Mouse (Mus musculus) left cerebral cortex, postnatal 25 days (tissue): Measurements from ENCODE around the gene Acly. TPM values are rescaled to one million over a fixed set of nuclear protein-coding genes. Genes with fewer than 3 reads are reported as not detected.

Experiments used
- DNase-seq, 2 experiments: peaks; one replicate each; pipeline ENCODE4 v3.0.0; 2022; ENCODE audit warnings: low spot score in 2 of 2, mixed read lengths in 1 of 2
- intact Hi-C: fragments of 180-260 bp; cut with DNase I; formaldehyde crosslinking; loops from one replicate; pipeline ENCODE4 v1.15.1; 2025
- total RNA-seq, 2 experiments: library from RNA; stranded (reverse); gene quantifications; 2 replicates each; pipeline ENCODE4 v1.2.3; 2021

Acly gene
- 100 to 1,000 TPM; 114 to 124 TPM for total RNA-seq

DNA sequence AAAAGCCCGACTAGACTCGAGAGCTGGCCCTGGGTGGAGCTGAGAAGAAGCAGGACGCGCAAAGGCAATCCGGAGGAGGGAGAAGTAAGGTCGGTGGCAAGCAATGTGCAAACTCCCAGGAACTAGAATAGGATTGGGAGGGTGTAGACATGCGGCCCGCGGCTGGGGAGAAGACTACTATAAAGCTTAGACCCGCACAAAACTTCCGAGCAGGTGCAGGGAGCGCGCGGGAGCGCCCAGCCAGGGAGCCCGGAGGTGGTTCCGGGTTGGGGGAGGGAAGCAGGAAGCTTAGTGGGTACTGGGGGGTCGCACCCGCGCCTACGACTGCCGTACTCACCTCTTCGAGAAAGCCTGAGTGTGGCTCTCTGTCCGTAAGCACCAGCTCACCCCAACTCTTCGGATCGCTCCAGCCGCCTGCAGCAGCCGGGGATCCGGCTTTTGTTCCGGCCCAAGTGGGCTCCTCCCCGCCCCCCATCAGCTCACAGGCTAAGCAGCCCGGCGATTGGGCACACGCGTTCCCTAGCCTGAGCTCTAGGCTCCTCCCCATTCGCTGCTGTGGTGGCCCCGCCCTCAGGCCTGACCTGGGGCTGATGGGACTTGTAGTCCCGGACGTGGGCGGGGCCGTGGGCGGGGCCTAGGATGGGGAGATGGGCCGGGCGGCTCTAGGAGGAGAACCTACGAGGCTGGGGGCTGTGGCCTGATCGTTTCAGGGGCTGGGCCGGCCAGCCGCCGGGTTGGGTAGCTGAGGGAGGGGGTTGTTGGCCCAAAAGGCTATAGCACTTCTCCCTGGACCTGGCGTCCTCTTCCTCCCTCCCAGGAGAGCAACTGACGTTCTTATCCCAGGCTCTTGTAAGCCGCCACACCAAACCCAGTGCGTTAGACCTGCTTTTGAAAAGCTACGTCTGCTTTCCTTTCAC is at the start of gene Acly:
Gene Acly (minus strand): TSS at position 543 of the 917 bp plus-strand sequence.
- intact Hi-C loops = no loop called here
- DNase-seq = peak; percentile 97 to 99

DNA sequence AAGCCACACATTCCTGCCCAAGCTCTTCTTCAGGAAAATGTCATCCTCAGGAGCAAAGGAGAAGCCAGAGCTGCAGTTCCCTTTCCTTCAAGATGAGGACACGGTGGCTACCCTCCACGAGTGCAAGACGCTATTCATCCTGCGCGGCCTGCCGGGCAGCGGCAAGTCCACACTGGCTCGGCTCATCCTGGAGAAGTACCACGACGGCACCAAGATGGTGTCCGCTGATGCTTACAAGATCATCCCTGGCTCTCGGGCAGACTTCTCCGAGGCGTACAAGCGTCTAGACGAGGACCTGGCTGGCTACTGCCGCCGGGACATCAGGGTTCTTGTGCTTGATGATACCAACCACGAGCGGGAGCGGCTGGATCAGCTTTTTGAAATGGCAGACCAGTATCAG is 48.5 kb upstream of the Acly start:
- intact Hi-C loops = no loop called here
- no peak for DNase-seq

DNA sequence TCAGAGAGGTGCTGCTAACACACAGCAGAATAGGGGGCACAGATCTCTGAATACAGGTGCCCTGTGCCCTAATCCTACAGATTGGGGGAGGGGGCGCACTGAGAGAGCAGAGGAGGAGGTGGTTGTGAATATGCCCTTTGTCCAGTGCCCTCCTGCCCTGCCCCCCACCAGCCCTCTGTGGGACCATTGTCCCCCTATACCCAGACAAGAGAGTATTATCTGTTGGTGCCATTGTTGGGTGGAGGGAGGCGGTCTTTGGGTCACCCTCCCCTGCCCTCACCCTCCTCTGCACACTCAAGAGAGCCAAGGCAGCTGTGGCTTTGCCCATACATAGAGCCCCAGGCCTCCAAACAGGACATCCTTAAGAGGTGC is 47.7 kb upstream of the Acly start:
- peak in 1 of 2 experiments; percentile 58 for DNase-seq
- intact Hi-C loops = no loop called here

DNA sequence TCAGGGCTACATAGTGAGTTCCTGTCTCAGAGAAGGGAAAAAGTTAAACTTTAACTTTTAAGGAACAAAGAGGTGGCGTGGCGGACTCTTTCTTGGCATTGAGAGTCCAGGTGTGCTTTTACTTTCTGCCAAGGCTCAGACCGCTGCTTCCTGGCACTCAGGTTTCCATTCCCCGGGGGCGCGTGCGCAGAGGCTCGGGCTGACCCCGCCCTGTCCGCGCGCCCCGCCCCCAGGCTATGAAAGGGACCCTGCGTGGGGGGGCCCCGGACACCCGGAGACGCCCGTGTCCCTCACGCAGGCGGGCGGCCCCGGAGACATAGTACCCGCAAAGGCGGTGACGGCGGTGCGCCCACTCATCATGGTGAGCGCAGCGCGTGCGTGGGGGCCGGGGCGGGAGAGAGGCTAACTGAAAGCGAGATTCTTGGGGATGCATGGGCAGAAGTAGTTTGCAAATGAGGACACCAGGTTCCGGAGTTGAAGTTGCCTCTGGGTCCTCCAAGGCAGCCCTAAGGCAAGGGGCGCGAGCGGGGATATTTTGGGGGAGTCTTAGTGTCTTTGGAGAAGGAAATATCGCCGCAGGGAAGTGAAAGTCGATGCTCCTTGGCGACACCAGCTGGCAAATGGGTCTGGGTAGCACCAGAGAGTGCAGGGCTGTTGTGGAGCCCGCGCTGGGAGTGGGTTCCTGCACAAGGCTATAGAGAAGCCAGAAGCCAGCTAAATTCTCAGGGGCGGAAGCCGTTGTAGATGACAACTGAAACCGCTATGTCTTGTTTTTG is 47.1 kb upstream of the Acly start, which contains the start of gene Cnp:
Gene Cnp (plus strand): TSS at position 197 of the 776 bp plus-strand sequence.
- intact Hi-C loops = loop anchor here (5.0 kb wide), 1 partner anchor 382 kb away; no protein-coding TSS in a partner anchor

DNA sequence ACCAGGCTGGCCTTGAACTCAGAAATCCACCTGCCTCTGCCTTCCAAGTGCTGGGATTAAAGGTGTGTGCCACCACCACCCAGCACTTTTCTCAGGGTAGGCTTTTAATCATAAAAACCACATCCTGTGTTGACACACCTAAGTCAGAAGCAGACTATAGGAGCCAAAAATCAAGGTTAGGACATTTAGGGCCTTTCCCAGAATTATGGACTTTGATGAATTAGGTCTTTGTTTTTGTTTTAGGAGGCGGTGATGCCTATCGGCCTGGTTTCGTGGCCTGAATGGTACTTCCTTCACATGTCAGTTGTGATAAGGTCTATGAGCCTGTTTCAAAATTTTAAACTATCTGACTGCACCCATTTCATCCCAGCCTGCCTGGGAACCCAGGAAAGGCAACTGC is 46.4 kb upstream of the Acly start:
- intact Hi-C loops = loop anchor here (5.0 kb wide), 1 partner anchor 383 kb away; no protein-coding TSS in a partner anchor
- DNase-seq = no peak

More for the DNA sequence above, 47.1 kb upstream of the Acly start, which contains the start of gene Cnp:
- DNase-seq = peak; percentile 61 to 69

DNA sequence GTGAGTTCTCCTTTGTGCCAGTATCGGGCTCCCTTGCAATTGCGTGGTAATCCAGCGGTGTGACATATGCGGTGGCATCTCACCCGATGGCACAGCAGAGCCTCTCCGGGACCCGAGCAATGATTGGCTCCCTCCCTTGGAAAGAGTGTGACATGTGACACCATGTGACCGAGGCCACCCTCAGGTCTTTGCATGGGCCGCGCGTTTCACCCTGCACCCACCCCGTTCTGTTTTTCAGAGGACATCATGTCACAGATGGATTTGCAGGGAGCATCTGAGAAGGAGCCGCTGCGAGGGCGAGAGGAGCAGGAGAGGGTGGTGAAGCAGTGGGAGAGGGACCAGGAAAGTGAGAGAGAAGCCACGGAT is 43.4 kb upstream of the Acly start:
- intact Hi-C loops = loop anchor here (2.0 to 5.0 kb wide), 6 partner anchors 40 to 386 kb away; partner anchors contain the start of gene Nkiras2
- peak; percentile 42 to 55 for DNase-seq

DNA sequence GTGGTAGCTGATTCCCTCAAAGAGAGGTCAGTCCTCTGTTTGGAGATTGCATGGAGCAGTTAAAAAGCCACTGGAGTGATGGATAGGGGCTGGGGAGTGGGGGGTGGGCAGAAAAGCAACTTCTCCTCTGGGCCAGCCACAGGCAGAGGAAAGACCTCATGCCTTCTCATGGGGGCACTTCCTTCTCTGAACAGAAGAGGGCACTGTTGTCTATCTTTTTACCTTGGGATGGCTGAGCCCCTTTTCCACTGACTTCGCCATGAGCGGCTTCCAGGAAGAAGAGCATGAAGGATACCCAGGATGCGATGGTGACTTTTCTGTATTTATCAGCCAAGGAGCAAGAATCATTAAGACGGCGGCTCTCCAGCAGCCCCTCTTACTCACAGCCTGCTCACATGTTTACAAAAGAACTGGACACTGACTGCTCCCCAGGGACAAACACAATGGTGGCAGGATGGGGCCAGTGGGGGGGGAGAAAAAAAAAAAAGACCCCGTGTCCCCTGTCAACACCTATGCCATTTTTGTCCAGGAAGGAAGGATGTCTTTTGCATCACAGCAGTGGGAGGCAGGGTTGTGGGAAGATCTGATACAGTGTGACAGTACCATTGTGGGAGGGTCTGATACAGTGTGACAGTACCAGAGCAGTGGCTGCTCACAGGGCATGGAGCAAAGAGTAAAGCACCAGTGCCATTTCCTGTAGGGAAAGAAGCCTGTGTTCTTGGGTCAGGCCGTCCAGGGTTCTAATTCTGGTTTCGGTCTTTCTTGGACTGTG is 42.8 kb upstream of the Acly start:
- intact Hi-C loops = loop anchor here (2.0 to 5.0 kb wide), 6 partner anchors 40 to 387 kb away; partner anchors contain the start of gene Nkiras2
- peak; percentile 80 to 86 for DNase-seq

DNA sequence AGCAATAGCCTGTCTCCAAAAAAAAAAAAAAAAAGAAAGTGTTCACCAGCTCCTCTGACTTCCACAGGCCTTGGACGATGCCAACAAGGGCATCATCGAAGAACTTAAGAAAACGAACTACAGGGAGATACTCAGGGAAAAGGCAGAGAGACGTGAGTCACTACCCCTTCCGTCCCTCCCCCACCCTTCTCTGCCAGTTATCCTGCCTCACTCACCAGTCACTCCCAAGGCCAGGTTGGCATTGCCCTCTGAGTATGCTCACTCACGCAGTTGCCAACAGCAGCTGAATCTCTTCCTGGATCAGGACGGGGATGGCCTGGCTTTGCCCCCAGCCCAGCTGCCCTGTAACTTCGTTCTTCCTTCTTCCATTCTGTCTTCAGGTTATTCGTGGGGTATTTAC is 42.0 kb upstream of the Acly start:
- intact Hi-C loops = loop anchor here (2.0 to 5.0 kb wide), 6 partner anchors 41 to 388 kb away; partner anchors contain the start of gene Nkiras2
- DNase-seq = no peak

DNA sequence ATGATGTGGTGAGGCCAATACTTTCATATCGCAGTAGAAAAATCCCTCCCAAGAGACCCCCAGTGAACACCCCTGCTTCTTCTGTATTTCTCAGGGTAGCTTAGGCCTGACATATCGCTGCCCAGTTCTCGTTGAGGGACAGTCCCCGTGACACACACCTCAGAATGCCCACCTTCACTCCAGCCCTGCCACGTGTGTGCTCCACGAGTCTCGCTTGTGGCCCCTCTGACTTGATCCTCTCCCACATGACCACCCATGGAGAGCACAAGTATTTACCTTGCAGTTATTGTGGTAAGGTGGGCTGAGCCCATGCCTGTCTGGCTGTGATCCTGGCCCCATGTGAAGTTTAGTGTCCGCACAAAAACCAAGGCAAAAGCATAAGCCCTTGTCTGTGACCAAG is 40.9 kb upstream of the Acly start:
- DNase-seq = no peak

DNA sequence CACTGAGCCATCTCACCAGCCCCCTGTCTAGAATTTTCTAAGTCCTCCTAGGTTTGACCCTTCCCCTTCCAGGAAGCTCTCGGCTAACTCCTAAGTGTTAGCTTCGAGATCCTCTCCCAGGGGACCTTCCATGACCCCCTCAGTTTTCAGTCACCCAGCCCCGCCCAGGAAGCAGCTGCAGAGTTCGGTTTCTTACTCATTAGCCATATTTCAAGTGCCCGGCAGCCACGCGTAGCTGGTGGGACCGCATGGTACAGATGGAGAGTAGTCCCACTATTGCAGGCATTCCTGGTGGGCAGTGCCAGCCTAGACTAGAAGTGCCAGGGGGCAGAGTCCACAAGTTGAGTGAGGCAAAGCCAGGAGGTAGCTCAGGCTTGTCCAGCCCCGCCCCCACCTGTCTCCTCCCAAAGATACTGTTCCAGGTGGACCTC is 40.0 kb upstream of the Acly start:
- no peak for DNase-seq
- intact Hi-C loops = no loop called here

More for the DNA sequence above, 40.9 kb upstream of the Acly start:
- intact Hi-C loops = no loop called here

DNA sequence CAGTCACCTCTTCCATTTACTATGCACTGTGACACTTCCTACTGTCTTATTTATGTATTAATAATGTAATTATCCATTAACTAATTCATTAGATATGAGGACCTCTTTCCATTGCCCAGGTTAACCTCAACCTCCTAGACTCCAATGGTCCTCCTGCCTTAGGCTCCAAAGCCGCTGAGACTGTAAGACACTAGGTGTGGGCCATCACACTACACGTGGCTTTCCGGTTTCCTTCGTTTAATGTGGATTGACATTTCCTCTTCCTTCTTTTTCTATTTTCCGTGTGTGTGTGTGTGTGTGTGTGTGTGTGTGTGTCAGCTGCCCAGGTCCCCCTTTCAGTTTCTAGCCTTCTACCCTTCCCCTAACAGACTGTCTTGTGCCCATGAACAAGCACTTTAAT is 39.4 kb upstream of the Acly start:
- DNase-seq = no peak
- intact Hi-C loops = no loop called here

DNA sequence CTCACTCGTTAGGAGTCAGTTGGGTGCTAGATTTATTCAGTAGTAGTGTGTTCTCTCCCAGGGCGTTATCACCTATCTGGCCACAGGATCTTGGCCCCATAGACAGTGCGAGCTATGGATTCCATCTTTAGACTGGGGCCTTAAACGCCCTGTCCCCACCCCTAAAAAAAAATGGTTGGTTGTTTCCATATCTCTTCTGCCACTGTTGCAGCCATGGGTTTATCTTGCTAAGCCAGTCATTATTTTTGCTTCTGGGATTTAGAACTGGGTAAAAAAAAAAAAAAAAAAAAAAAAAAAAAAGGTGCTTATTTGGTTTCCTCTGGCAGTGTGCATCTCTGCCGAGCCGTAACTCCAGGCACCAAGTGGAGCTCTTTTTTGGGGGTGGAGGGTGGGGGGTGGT is 36.9 kb upstream of the Acly start:
- intact Hi-C loops = no loop called here
- no peak for DNase-seq

DNA sequence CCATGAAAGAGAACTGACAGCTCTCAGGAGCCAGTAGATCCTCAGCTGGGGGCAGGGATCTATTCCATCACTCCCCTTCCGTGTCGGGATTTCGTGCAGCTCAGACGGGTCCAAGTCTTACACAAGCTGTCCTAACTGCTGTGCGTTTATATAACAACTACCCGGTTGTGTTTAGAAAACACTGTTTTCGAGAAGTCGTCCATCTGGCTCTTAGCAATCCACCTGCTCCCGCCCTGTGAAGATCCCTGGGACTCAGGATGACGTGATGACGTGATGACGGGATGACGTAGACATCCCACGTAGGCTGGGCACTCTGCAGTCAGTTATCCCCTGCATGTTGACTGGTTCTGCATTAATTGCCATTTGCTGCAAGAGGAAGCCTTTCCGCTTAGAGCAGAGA is 36.5 kb upstream of the Acly start:
- intact Hi-C loops = no loop called here
- peak; percentile 73 to 93 for DNase-seq

DNA sequence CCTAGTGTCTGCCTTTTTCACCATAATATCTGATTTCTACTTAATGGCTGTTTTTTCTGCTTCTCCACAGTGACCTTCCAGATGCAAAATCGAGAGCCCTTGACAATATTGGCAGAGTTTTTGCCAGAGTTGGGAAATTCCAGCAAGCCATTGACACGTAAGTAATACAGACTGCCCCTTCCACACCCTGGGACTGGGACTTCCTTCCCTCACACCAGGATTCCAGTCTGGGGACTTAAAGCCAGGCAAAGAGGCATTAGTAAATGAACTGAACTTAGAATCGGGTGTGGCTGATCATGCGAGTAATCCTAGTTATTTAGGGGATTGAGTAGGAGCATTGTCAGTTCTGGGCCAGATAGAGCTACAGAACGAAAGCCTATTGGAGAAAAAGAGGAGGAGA is 33.9 kb upstream of the Acly start:
- intact Hi-C loops = no loop called here
- DNase-seq = no peak

DNA sequence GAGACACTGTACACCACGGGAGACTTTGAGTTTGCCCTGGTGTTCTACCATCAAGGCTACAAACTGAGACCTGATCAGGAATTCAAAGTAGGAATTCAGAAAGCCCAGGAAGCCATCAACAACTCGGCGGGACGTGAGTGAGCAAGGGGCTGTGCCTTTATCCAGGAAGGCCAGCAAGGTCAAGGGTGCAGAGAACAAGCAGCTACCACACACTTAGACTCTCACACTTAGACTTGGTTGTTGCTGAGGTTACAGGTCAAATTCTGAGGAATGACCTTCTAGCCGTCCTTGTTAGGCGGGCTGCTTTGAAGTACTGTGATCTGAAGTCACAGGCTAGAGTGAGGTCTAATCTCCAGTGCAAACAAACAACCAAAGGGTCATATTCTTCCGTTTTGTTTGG is 31.7 kb upstream of the Acly start:
- intact Hi-C loops = loop anchor here (5.0 kb wide), 1 partner anchor 202 kb away; the partner anchor contains the start of gene Hap1
- DNase-seq = no peak

DNA sequence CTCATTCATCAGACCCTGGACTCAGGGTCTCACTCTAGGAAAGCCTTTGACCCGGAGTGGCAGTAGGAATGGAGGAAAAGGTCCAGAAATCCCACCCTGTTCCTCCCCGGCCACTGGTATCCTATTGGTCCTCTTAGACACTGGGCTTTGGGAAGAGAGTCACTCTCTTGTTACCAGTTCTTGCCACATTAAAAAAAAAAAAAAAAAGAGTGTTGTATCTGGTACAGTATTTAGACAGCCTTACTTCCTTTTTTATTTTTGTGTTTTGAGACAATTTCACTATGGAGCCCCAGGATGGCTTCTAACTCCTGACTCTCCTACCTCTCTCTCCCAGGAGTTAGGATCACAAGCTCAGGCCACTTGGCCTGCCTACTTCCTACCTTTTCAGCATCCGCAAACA is 29.8 kb upstream of the Acly start:
- intact Hi-C loops = loop anchor here (5.0 kb wide), 1 partner anchor 200 kb away; the partner anchor contains the start of gene Hap1
- no peak for DNase-seq

DNA sequence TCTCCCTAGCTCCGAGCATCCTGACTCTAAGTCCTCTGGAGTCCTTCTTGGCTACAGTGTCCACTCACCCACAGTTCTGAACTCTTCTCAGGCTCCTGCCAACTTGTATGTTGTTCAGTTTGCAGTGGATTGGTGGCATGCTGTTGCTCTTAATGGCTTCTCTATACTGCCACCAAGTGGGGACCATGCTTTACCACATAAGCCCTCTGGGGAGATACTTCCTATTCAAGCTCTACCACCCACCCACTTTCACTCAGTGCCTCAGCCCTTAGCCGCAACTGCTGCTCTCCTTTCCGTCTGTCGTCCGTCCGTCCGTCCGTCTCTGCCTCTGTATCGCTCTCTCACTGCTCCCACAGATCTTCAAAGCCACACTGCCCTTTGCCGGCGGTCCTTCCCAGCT is 27.8 kb upstream of the Acly start:
- intact Hi-C loops = loop anchor here (2.0 to 5.0 kb wide), 2 partner anchors 43 to 198 kb away; partner anchors contain the start of gene Hap1
- peak; percentile 53 to 77 for DNase-seq

DNA sequence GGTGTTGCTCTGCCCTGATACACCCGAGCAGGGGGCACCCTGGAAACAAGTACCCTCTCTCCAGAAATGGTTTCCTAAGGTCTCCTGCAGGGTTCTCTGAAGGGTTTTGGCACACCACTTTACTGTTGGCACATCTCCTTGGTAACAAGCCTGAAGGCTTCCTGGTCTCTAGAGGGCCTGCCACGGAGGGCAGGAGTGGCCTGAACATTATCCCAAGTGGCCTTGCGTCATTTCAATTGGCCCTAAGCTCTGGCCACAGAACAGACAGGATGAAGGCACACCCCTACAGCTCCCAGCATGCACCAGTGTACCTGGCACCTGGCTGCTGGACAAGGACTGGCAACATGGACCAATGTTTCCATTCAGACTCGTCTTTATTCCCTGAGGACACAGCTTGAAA is 25.0 kb upstream of the Acly start:
- intact Hi-C loops = no loop called here
- no peak for DNase-seq

DNA sequence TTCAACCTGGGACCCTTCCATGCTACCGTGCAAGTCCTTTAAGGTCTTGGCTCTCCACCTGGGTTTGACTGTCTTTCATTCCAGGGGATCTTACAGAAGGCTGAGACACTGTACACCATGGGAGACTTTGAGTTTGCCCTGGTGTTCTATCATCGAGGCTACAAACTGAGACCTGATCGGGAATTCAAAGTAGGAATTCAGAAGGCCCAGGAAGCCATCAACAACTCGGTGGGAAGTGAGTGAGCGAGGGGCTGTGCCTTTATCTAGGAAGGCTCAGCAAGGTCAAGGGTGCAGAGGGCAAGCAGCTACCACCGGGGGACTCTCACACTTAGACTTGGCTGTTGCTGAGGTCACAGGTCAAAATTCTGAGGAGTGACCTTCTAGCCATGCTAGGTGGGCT is 22.3 kb upstream of the Acly start:
- no peak for DNase-seq
- intact Hi-C loops = no loop called here
